Mouse (Mus musculus): ENCODE measurements around the gene Fabp6. TPM values are rescaled to one million over a fixed set of nuclear protein-coding genes. Genes with fewer than 3 reads are reported as not detected.

Fabp6 gene
- polyA plus RNA-seq, 1 experiment from 2014 or later: not detected

Other genes with a start within 250 kb of the Fabp6 start
- 117 and 121 TPM in 2 replicates for gene Pttg1, start 175.3 kb downstream of the Fabp6 start, polyA plus RNA-seq (2016; fragmentation: Nextera tagmentation; extraction: Ambion mirVana)
- 42.1 and 44.3 TPM in 2 replicates for gene Slu7, start 167.8 kb downstream of the Fabp6 start, polyA plus RNA-seq (2016; fragmentation: Nextera tagmentation; extraction: Ambion mirVana)
- 2.0 TPM in 2 replicates for gene C1qtnf2, start 127.3 kb downstream of the Fabp6 start, polyA plus RNA-seq (2016; fragmentation: Nextera tagmentation; extraction: Ambion mirVana)
- 18.9 and 22.9 TPM in 2 replicates for gene Ccnjl, start 72.8 kb downstream of the Fabp6 start, polyA plus RNA-seq (2016; fragmentation: Nextera tagmentation; extraction: Ambion mirVana)
- 4.6 and 5.6 TPM in 2 replicates for gene 4933415A04Rik, start 14.5 kb downstream of the Fabp6 start, polyA plus RNA-seq (2016; fragmentation: Nextera tagmentation; extraction: Ambion mirVana)
- 31.4 and 31.9 TPM in 2 replicates for gene Pwwp2a, start 80.5 kb upstream of the Fabp6 start, polyA plus RNA-seq (2016; fragmentation: Nextera tagmentation; extraction: Ambion mirVana)
- 57.3 and 57.4 TPM in 2 replicates for gene Ttc1, start 146.5 kb upstream of the Fabp6 start, polyA plus RNA-seq (2016; fragmentation: Nextera tagmentation; extraction: Ambion mirVana)

Measured in heart, embryonic 12.5 days (tissue).